Mouse (Mus musculus) forebrain, embryonic 14.5 days (tissue): Measurements from ENCODE around the gene Slc22a2. TPM values are rescaled to one million over a fixed set of nuclear protein-coding genes. Genes with fewer than 3 reads are reported as not detected.
A peak's percentile ranks its signal among the peaks of the same experiment; 100 is the strongest.

Experiments
- ATAC-seq: fragments of 200-750 bp; cut with Nextera tagmentation; 2 replicates; pipeline ENCODE4 v1.8.0; 2017; ENCODE audit warnings: mild to moderate bottlenecking, moderate library complexity
- DNase-seq: peaks from one replicate; pipeline ENCODE4 v3.0.0-alpha.2; 2015; ENCODE audit warnings: low spot score
- H3K27ac ChIP-seq: fragments of 300-500 bp; sonication (generic); 2 replicates; pipeline ENCODE4 v1.5.1; 2014; ENCODE audit warnings: low read depth, mild to moderate bottlenecking, control low read depth, low read length, moderate library complexity
- H3K27me3 ChIP-seq: fragments of 300-500 bp; sonication (generic); replicated peaks from 2 replicates; pipeline ENCODE4 v1.6.1; 2014; ENCODE audit warnings: low read length, control low read depth, mixed read lengths; ENCODE audit not compliant: control insufficient read depth, insufficient read depth
- H3K36me3 ChIP-seq: fragments of 300-500 bp; sonication (generic); 2 replicates; pipeline ENCODE4 v1.6.1; 2014; ENCODE audit warnings: low read length, control low read depth; ENCODE audit not compliant: control insufficient read depth, insufficient read depth
- H3K4me1 ChIP-seq: fragments of 300-500 bp; sonication (generic); 2 replicates; pipeline ENCODE4 v1.6.1; 2014; ENCODE audit warnings: antibody characterized with exemption, low read length, control low read depth; ENCODE audit not compliant: control insufficient read depth, insufficient read depth
- H3K4me2 ChIP-seq: fragments of 300-500 bp; sonication (generic); 2 replicates; pipeline ENCODE4 v1.6.1; 2014; ENCODE audit warnings: mild to moderate bottlenecking, control low read depth, low read length
- H3K4me3 ChIP-seq: fragments of 300-500 bp; sonication (generic); 2 replicates; pipeline ENCODE4 v1.5.1; 2014; ENCODE audit warnings: low read depth, low read length, control low read depth
- H3K9ac ChIP-seq: fragments of 300-500 bp; sonication (generic); 2 replicates; pipeline ENCODE4 v1.6.1; 2014; ENCODE audit warnings: mild to moderate bottlenecking, low read length, control low read depth, moderate library complexity
- H3K9me3 ChIP-seq: fragments of 300-500 bp; sonication (generic); replicated peaks from 2 replicates; pipeline ENCODE4 v1.6.1; 2016; ENCODE audit warnings: low read length, control low read depth, mixed read lengths; ENCODE audit not compliant: control insufficient read depth
- WGBS: fragments of 180-500 bp; shearing (Covaris S2); extraction: QIAGEN DNeasy Blood & Tissue Kit; methylation state at CpG from one replicate; pipeline ENCODE4 v1.1.7; 2014; 5-methylcytosine and 5-hydroxymethylcytosine counted together
- polyA plus RNA-seq: library from polyadenylated mRNA; unstranded; fragments of >200 nt; fragmentation: Nextera tagmentation; extraction: Ambion mirVana; gene quantifications from 2 replicates; pipeline ENCODE4 v1.2.1, GENCODE M21; 2014

The Slc22a2 gene
- polyA plus RNA-seq, 1 experiment from 2014 or later, result 1.3 TPM

DNA sequence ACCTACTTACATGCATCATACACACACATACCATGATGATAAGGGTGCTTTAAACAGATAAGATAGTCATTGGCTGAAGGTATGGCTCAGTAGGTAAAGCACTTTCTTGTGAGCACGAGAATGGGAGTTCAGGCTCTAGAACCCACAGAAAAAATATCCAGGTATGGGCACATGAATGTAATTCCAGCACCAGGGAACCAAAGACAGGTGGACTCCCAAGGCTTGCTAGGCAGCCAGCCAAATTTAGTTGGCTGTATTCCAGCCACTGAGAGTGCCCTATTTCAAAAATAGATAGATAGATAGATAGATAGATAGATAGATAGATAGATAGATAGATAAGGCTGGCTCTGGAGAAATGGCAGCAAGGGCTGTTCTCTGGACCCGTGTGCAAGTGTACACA, 1.4 kb downstream of the Slc22a2 start:
- no peak for ATAC-seq
- H3K9me3 ChIP-seq, result no peaks in the 10 kb centered on the region
- H3K4me2 ChIP-seq, result no peak overlapping the region
- 86% methylated on average over 2 of the region's 2 CpGs for WGBS
- no peak overlapping the region for H3K9ac ChIP-seq
- no peak overlapping the region for H3K27ac ChIP-seq
- H3K36me3 ChIP-seq, result no peaks in the 10 kb centered on the region
- no peaks in the 10 kb centered on the region for H3K4me1 ChIP-seq
- DNase-seq, result no peak
- H3K4me3 ChIP-seq, result no peak overlapping the region
- H3K27me3 ChIP-seq, result no peaks in the 10 kb centered on the region

DNA sequence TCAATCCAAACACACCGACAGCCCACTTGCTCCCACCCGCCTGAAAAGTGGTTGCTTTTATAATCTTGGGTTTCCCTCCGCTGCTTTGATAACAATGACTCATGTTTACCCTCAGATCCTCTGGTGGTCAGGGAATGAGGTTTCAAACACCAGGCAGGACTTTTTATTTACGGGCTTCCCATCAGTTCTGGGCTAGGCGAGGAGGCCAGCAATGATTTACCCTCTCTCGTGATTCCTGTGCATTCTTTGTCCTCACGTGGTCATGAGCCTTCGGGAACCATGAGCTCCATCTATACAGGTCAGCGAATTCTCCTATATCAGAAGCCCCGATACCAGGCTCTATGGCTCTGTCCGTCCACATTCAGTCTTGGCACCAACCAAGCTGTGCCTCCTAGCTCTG, 3.0 kb downstream of the Slc22a2 start:
- no peaks in the 10 kb centered on the region for H3K27me3 ChIP-seq
- 87% methylated on average over 11 of the region's 11 CpGs for WGBS
- H3K4me2 ChIP-seq, result no peak overlapping the region
- no peak overlapping the region for H3K27ac ChIP-seq
- H3K9ac ChIP-seq, result no peak overlapping the region
- H3K4me3 ChIP-seq, result no peak overlapping the region
- no peaks in the 10 kb centered on the region for H3K4me1 ChIP-seq
- H3K36me3 ChIP-seq, result no peaks in the 10 kb centered on the region
- DNase-seq (no peak), ATAC-seq (no peak)
- no peaks in the 10 kb centered on the region for H3K9me3 ChIP-seq

DNA sequence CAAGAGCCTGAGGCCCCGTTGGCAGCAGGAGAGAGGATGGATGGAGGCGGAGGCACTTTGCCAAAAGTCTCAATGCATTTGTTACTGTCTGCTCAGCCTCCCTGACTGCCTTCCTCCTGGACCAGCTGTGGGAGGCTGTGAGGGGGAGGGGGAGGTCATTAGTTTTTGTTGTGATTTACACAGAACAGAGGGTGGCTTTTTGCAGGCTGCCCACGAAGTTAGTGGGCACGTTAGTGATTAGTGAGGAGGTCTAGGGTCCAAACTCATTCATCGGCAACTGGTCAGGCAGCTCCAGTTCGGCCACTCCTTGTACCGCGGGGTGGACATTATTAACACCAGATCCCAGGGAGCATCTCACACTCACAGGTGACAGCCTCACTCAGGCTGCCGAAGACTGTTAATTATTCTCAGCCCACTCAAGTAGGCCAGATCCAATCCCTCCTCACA, 4.9 kb downstream of the Slc22a2 start:
- Histone ChIP-seq H3K4me1 (no peaks in the 10 kb centered on the region), H3K9me3 (no peaks in the 10 kb centered on the region), H3K27ac (no peak overlapping the region), H3K4me3 (no peak overlapping the region), H3K4me2 (no peak overlapping the region), H3K27me3 (no peaks in the 10 kb centered on the region), H3K9ac (no peak overlapping the region), H3K36me3 (no peaks in the 10 kb centered on the region)
- DNase-seq (peak; percentile 63), ATAC-seq (peak; percentile 37)
- 55% methylated on average over 9 of the region's 9 CpGs for WGBS

DNA sequence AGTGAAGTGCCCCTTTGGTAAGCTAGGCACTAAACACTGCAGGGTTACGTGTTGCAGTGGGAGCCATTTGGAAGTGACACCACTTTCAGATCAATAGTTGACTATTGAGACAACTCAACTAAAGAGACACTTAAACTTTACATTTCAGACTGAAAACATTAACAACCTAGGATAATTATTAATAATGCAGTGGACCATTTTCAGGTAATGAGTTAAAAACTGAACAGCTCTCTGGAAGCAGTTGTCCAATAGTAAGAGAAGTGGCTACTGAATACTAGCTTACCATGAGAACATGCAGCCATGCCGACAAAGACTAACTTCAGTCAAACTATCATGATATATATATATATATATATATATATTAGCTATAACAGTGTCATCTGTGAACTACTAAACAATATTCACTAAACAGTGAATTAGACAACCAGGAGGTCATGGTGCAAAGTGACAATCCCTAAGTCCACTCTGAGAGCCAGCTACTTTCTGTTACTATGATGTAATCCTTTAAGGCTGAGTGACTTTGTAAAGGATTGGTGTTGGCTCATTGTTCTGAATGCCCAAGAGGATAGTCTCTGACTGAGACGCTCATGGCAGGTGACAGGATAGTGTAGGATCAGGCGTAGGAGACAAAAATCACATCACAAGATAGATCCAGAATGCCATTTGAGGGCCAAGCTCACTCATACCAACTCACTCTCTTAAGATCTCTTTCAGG, 7.1 kb downstream of the Slc22a2 start:
- Histone ChIP-seq H3K4me3 (no peak overlapping the region), H3K36me3 (no peaks in the 10 kb centered on the region), H3K9me3 (no peaks in the 10 kb centered on the region), H3K27ac (no peak overlapping the region), H3K27me3 (no peaks in the 10 kb centered on the region), H3K4me2 (no peak overlapping the region), H3K9ac (no peak overlapping the region), H3K4me1 (no peaks in the 10 kb centered on the region)
- no peak for DNase-seq
- ATAC-seq, result no peak
- 78% methylated on average over 4 of the region's 4 CpGs for WGBS

DNA sequence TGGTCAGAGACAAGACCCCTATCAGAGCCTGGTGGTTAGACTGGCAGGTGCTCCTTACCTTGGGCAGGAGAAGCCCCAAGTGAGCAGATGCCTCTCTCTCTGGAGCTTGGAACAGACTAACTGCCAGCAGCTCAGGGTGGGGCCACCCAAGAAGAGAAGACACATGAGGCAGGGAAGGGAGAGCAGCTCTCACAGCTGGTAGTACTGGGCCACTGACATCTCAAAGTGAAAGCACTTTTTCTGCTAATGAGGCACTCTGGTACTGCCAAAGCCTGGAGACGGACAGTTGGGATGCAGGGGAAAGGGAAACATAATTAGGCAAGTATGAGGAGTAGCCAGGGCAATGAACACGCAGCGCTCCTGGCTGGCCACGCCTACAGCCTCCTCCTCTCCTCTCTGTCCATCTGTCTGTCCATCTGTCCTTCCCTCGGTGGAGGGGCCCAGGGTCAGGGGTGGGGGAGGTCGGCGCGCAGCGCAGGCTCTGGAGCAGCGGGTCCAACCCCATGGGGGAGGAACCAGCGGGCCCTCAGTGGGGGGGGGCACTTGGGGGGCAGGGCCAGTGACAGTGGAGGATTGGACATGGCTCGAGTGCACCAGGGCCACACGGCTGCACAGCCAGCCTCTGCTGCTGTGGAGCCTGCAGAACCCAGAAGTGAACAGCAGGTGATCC, 12.0 kb downstream of the Slc22a2 start:
- H3K36me3 ChIP-seq, result no peaks in the 10 kb centered on the region
- no peak overlapping the region for H3K9ac ChIP-seq
- 76% methylated on average over 13 of the region's 13 CpGs for WGBS
- H3K9me3 ChIP-seq, result no peaks in the 10 kb centered on the region
- no peaks in the 10 kb centered on the region for H3K4me1 ChIP-seq
- DNase-seq (peak; percentile 17), ATAC-seq (no peak)
- no peak overlapping the region for H3K4me2 ChIP-seq
- H3K27me3 ChIP-seq, result no peaks in the 10 kb centered on the region
- H3K4me3 ChIP-seq, result no peak overlapping the region
- H3K27ac ChIP-seq, result no peak overlapping the region

DNA sequence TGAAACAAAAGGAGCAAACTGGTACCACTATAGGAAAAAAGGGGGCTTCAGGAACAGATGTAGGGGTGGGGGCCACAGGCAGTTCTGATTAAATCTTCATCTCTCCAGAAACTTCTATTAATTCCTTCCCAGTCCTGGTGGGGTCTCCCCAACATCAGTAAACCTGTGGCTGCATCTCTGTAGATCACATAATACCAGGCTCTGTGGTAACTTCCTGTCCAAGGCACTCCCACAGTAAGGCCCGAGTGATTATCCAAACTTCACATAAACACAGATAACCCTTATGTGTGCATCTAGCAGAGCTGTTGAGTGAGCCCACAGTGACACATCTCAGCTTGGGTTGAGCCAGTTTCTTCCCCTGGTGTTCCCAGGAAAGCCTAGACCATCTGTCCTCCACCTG, 22.7 kb downstream of the Slc22a2 start:
- Histone ChIP-seq H3K4me2 (no peak overlapping the region), H3K9ac (no peak overlapping the region)
- no peak for ATAC-seq

DNA sequence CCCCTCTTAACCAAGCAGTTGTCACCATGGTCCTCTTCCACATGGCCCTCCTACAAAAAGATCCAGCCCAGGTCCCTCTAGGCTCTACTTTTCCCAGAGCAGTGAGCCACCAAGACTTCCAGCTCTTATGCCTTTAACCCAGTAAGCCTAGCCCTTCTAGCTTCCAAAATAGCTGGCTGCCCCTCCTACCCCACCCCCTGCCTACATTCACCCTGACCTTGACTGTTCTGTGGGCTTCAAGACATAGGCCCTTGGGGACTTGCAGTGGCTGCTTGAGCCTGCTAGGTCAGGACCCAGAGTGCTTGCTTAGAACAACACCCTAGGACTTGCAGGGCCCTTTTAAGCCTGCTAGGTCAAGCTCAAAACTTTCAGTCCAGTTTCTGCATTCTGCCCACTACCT, 23.3 kb downstream of the Slc22a2 start:
- Histone ChIP-seq H3K27ac (no peak overlapping the region), H3K9ac (no peak overlapping the region), H3K4me3 (no peak overlapping the region), H3K27me3 (no peaks in the 10 kb centered on the region), H3K9me3 (no peaks in the 10 kb centered on the region), H3K4me2 (no peak overlapping the region), H3K36me3 (no peaks in the 10 kb centered on the region), H3K4me1 (no peaks in the 10 kb centered on the region)
- DNase-seq (no peak), ATAC-seq (no peak)

More for the DNA sequence above, 22.7 kb downstream of the Slc22a2 start:
- Histone ChIP-seq H3K4me1 (no peaks in the 10 kb centered on the region), H3K36me3 (no peaks in the 10 kb centered on the region), H3K27me3 (no peaks in the 10 kb centered on the region), H3K27ac (no peak overlapping the region), H3K9me3 (no peaks in the 10 kb centered on the region), H3K4me3 (no peak overlapping the region)
- WGBS, result 67% methylated on average over 1 of the region's 1 CpGs
- no peak for DNase-seq

DNA sequence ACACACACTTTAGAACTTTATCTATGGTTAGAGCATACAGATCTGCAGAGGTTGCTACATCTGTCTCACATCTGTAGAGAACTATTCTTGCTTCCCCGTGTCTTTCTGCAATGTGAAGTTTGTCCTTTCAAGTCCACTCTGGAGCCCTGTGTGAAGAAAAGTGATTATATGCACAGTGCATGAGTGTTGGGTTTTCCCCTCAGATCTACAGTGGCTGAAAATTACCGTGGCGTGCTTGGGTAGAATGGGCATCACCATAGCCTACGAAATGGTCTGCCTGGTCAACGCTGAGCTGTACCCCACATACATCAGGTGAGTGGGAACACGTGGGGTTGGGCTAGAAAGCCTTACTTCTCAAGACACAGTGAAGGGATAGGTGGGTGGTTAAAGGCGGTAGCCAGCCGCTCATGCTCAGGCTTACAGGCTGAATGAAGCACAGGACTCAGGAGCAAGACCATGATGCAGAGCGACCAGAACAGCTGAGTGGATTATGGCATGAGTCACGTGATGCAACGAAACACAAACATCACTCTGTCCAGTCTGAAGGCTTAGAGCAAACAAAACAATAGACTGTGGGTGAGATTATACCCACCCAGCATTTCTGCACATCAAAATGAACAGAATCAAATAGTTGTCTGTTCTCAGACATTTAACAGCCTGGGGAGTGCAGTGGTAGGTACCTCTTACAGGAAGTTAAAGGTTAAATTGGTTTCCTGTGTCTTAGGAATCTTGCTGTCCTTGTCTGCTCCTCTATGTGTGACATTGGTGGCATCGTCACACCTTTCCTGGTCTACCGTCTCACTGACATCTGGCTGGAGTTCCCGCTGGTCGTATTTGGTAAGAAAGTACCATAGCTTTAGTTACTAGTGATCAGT, 30.8 kb downstream of the Slc22a2 start:
- 93% methylated on average over 15 of the region's 15 CpGs for WGBS

More for the DNA sequence above, 30.8 kb downstream of the Slc22a2 start:
- Histone ChIP-seq H3K27me3 (no peaks in the 10 kb centered on the region), H3K4me1 (no peaks in the 10 kb centered on the region), H3K4me2 (no peak overlapping the region), H3K4me3 (no peak overlapping the region), H3K9ac (no peak overlapping the region), H3K9me3 (no peaks in the 10 kb centered on the region), H3K36me3 (no peaks in the 10 kb centered on the region), H3K27ac (no peak overlapping the region)
- ATAC-seq (no peak), DNase-seq (no peak)
